Mouse (Mus musculus): ENCODE data around the gene Dnajb14. TPM values are rescaled to one million over a fixed set of nuclear protein-coding genes. Genes with fewer than 3 reads are reported as not detected.
A peak's percentile ranks its signal among the peaks of the same experiment; 100 is the strongest.

Gene Dnajb14
- polyA plus RNA-seq, 1 experiment from 2014 or later: 7.3 TPM

- H3K9me3 ChIP-seq (replicated peaks): no peaks in the 10 kb centered on the region
- H3K4me2 ChIP-seq: peak within 1 kb of the TSS; percentile 64
- H3K36me3 ChIP-seq (ENCODE audit: poor library complexity, severe bottlenecking): 0 out of 2 replicates have a peak, but pooled peaks cover 10% of the 10 kb centered on the region
- H3K27ac ChIP-seq: peak within 1 kb of the TSS; percentile 98
- peak within 1 kb of the TSS; percentile 98 for H3K9ac ChIP-seq
- ATAC-seq: peak; percentile 95
- WGBS: 0% methylated on average over 56 of the region's 115 CpGs
- no peaks in the 10 kb centered on the region for H3K27me3 ChIP-seq
- H3K4me1 ChIP-seq: peaks cover 32% of the 10 kb centered on the region
- H3K4me3 ChIP-seq: peak within 1 kb of the TSS; percentile 85
Observed at GRCm38 (mm10) chr3:137864124-137864987, 3.1 kb upstream of the Dnajb14 start, which contains the start of gene H2afz. H2afz (plus strand) TSS chr3:137864487.

GRCm38 (mm10) chr3:137864988-137865982 is 2.2 kb upstream of the Dnajb14 start:
- Histone ChIP-seq H3K9ac (peak overlapping the region; percentile 98), H3K4me1 (peaks cover 34% of the 10 kb centered on the region), H3K36me3 (ENCODE audit: poor library complexity, severe bottlenecking) (0 out of 2 replicates have a peak, but pooled peaks cover 10% of the 10 kb centered on the region), H3K9me3 (replicated peaks) (no peaks in the 10 kb centered on the region), H3K4me3 (peak overlapping the region; percentile 85), H3K27ac (peak overlapping the region; percentile 98), H3K27me3 (no peaks in the 10 kb centered on the region), H3K4me2 (peak overlapping the region; percentile 59)
- under 1% methylated on average over 60 of the region's 74 CpGs for WGBS
- peak; percentile 48 for ATAC-seq

GRCm38 (mm10) chr3:137867133-137867436 is 390 bp upstream of the Dnajb14 start:
- ATAC-seq: no peak
- H3K4me3 ChIP-seq: peak overlapping the region; percentile 89

GRCm38 (mm10) chr3:137868094-137868913 is 829 bp downstream of the Dnajb14 start:
- Histone ChIP-seq H3K4me2 (peak overlapping the region; percentile 85), H3K9ac (peak overlapping the region; percentile 98), H3K36me3 (ENCODE audit: poor library complexity, severe bottlenecking) (0 out of 2 replicates have a peak, but pooled peaks cover 10% of the 10 kb centered on the region), H3K4me1 (peaks cover 32% of the 10 kb centered on the region), H3K27ac (peak overlapping the region; percentile 98), H3K4me3 (peak overlapping the region; percentile 89), H3K27me3 (no peaks in the 10 kb centered on the region), H3K9me3 (replicated peaks) (no peaks in the 10 kb centered on the region)
- ATAC-seq: peak; percentile 2; the same call in 1 of the 2 replicates
- WGBS: 3% methylated on average over 26 of the region's 26 CpGs

More at GRCm38 (mm10) chr3:137867133-137867436, 390 bp upstream of the Dnajb14 start:
- Histone ChIP-seq H3K9me3 (replicated peaks) (no peaks in the 10 kb centered on the region), H3K27ac (peak overlapping the region; percentile 98), H3K4me1 (peaks cover 34% of the 10 kb centered on the region), H3K36me3 (ENCODE audit: poor library complexity, severe bottlenecking) (0 out of 2 replicates have a peak, but pooled peaks cover 10% of the 10 kb centered on the region), H3K4me2 (peak overlapping the region; percentile 85), H3K9ac (peak overlapping the region; percentile 98), H3K27me3 (no peaks in the 10 kb centered on the region)
- 0% methylated on average over 2 of the region's 2 CpGs for WGBS

- 95% methylated on average over 9 of the region's 9 CpGs for WGBS
- no peak overlapping the region for H3K4me2 ChIP-seq
- no peak for ATAC-seq
Observed at GRCm38 (mm10) chr3:137869395-137869794, 1.9 kb downstream of the Dnajb14 start.

GRCm38 (mm10) chr3:137879313-137879712 is 11.8 kb downstream of the Dnajb14 start:
- H3K9me3 ChIP-seq (replicated peaks): no peaks in the 10 kb centered on the region
- 91% methylated on average over 3 of the region's 3 CpGs for WGBS
- no peaks in the 10 kb centered on the region for H3K27me3 ChIP-seq
- peaks cover 8% of the 10 kb centered on the region for H3K36me3 ChIP-seq (ENCODE audit: poor library complexity, severe bottlenecking)
- H3K4me2 ChIP-seq: no peak overlapping the region
- H3K4me1 ChIP-seq: no peaks in the 10 kb centered on the region
- no peak overlapping the region for H3K4me3 ChIP-seq
- ATAC-seq: no peak
- no peak overlapping the region for H3K27ac ChIP-seq
- no peak overlapping the region for H3K9ac ChIP-seq

More at GRCm38 (mm10) chr3:137869395-137869794, 1.9 kb downstream of the Dnajb14 start:
- Histone ChIP-seq H3K27ac (no peak overlapping the region), H3K4me3 (no peak overlapping the region), H3K9ac (no peak overlapping the region), H3K4me1 (peaks cover 28% of the 10 kb centered on the region), H3K27me3 (no peaks in the 10 kb centered on the region), H3K36me3 (ENCODE audit: poor library complexity, severe bottlenecking) (0 out of 2 replicates have a peak, but pooled peaks cover 10% of the 10 kb centered on the region), H3K9me3 (replicated peaks) (no peaks in the 10 kb centered on the region)

- Histone ChIP-seq H3K9me3 (replicated peaks) (no peaks in the 10 kb centered on the region), H3K4me3 (no peak overlapping the region), H3K27me3 (no peaks in the 10 kb centered on the region), H3K4me1 (no peaks in the 10 kb centered on the region), H3K27ac (no peak overlapping the region), H3K36me3 (ENCODE audit: poor library complexity, severe bottlenecking) (peaks cover 8% of the 10 kb centered on the region), H3K4me2 (no peak overlapping the region), H3K9ac (no peak overlapping the region)
- ATAC-seq: no peak
- 76% methylated on average over 4 of the region's 4 CpGs for WGBS
Observed at GRCm38 (mm10) chr3:137880109-137880748, 12.8 kb downstream of the Dnajb14 start.

- H3K4me1 ChIP-seq: no peaks in the 10 kb centered on the region
- peaks cover 8% of the 10 kb centered on the region for H3K36me3 ChIP-seq (ENCODE audit: poor library complexity, severe bottlenecking)
- ATAC-seq: no peak
- no peak overlapping the region for H3K4me3 ChIP-seq
- H3K9me3 ChIP-seq (replicated peaks): no peaks in the 10 kb centered on the region
- 97% methylated on average over 5 of the region's 5 CpGs for WGBS
- no peak overlapping the region for H3K9ac ChIP-seq
- H3K4me2 ChIP-seq: no peak overlapping the region
- H3K27ac ChIP-seq: no peak overlapping the region
- no peaks in the 10 kb centered on the region for H3K27me3 ChIP-seq
Observed at GRCm38 (mm10) chr3:137881093-137881492, 13.6 kb downstream of the Dnajb14 start.

- 54% methylated on average over 7 of the region's 7 CpGs for WGBS
- Histone ChIP-seq H3K4me3 (no peak overlapping the region), H3K27me3 (no peaks in the 10 kb centered on the region), H3K9ac (no peak overlapping the region), H3K4me2 (no peak overlapping the region), H3K36me3 (ENCODE audit: poor library complexity, severe bottlenecking) (peaks cover 16% of the 10 kb centered on the region), H3K9me3 (replicated peaks) (no peaks in the 10 kb centered on the region), H3K27ac (no peak overlapping the region), H3K4me1 (peaks cover 8% of the 10 kb centered on the region; the same call in 1 of the 2 replicates)
- ATAC-seq: no peak
Observed at GRCm38 (mm10) chr3:137887961-137888360, 20.5 kb downstream of the Dnajb14 start.

GRCm38 (mm10) chr3:137891089-137891488 is 23.6 kb downstream of the Dnajb14 start:
- Histone ChIP-seq H3K27me3 (no peaks in the 10 kb centered on the region), H3K9me3 (replicated peaks) (0 out of 2 replicates have a peak, but pooled peaks cover 4% of the 10 kb centered on the region), H3K9ac (no peak overlapping the region), H3K4me2 (no peak overlapping the region), H3K27ac (no peak overlapping the region), H3K36me3 (ENCODE audit: poor library complexity, severe bottlenecking) (peaks cover 35% of the 10 kb centered on the region), H3K4me1 (peaks cover 8% of the 10 kb centered on the region; the same call in 1 of the 2 replicates), H3K4me3 (no peak overlapping the region)
- no peak for ATAC-seq
- WGBS: 78% methylated on average over 3 of the region's 3 CpGs

Measured in forebrain, embryonic 13.5 days (tissue).